Mouse (Mus musculus) layer of hippocampus, adult 2 months (tissue): ENCODE measurements at regions not wholly inside any gene's neighbourhood (a gene's known extent, or its start where the extent isn't known, plus 50 kb on each side); places are given as distances from the start of the nearest gene placed in this dataset.

Experiments
- DNase-seq, 2 experiments: peaks; one replicate each; pipeline ENCODE4 v3.0.0; 2022; ENCODE audit warnings: low spot score in 2 of 2
- H3K27ac ChIP-seq: fragments of 200-600 bp; 2 replicates; pipeline ENCODE4 v1.8.1; 2022
- H3K4me3 ChIP-seq: fragments of 200-600 bp; 2 replicates; pipeline ENCODE4 v1.8.1; 2022; ENCODE audit warnings: mild to moderate bottlenecking
- CTCF ChIP-seq: fragments of 200-600 bp; conservative IDR thresholded peaks from 2 replicates; pipeline ENCODE4 v1.8.1; 2022; ENCODE audit warnings: antibody characterized with exemption, mild to moderate bottlenecking, moderate library complexity

DNA sequence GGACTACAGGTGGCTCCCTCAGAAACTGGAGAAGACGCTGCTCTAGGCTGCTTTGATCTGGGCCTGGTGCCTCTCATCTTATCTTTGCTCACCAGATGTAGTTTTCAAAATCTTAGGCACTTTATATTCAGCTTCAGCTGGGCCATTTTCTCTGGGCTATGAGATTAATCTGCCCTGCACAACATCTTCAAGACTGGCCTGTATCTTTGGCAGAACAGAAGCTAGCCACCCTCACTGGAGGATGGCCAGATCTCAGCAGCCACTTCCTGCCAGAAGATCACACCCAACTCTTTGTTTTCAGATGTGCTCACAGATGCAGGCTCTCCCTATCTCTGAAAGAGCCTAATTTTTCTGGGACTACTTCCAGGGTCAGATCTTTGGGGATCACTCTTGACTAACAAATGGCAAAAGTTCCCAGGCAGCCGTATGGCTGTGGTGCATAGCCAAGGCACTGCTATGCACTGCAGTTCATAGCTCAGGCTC is 75.8 kb upstream of the Irs2 start:
- no peak overlapping the region for H3K4me3 ChIP-seq
- no peak for TF ChIP-seq CTCF
- DNase-seq: no peak
- H3K27ac ChIP-seq: no peak overlapping the region

DNA sequence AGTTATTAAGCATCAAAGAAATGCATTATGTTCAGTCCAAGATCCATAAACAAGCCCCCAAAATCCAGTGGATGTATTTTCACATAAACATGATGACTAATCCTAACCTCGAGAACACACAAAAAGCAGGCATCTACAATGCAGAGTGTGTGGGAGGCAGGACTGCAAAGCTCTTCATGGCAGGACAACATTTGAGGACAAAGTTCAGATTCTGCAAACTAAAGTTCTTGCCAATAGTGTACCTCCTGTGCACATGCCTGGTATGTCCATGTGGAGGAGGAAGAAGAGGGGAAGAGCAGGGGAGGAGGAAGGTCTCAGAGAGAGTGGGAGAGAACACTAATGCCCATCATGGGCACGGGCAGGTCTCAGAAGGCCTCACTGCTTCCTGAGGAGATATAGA is 72.6 kb upstream of the Irs2 start:
- no peak for TF ChIP-seq CTCF
- no peak for DNase-seq
- Histone ChIP-seq H3K4me3 (no peak overlapping the region), H3K27ac (no peak overlapping the region)

DNA sequence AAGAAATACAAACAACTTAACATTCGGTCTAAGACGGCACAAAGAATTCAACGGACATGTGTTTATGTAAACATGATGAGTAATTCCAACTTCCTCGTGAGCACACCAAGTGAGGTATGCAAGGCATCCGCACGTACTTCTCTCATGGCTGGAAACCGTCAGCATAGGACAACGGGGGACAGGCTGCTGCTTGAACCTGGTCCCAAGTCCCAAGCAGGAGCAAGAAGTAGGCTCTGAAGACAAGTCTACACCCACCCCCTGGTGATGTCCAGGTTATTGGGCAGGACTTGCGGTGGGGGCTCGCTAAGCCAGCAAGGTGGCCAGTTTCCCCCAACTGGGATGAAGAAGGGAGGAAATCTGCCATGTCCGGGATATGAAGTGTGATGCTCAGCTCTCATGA is 71.5 kb upstream of the Irs2 start:
- no peak overlapping the region for H3K27ac ChIP-seq
- no peak overlapping the region for H3K4me3 ChIP-seq
- no peak for TF ChIP-seq CTCF
- no peak for DNase-seq

DNA sequence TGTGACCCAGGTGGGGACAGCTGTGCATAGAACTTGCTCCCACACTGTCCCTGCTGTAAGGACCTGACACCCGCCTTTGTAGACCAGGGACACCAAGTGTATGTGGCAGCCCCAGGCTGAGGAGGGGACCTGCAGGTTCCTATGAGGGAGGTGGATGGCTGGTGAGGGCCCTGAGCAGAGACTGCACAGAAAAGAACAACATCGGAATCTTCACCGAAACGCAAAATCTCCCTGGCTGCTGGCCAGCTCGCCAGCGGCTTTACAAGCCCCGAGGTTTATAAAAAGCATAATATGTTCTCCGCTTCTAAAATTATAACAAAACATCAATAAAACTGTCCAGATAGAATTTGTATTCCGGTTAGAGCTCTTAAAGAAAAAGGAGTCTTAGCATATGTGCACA is 68.9 kb upstream of the Irs2 start:
- TF ChIP-seq CTCF: no peak
- DNase-seq: no peak
- Histone ChIP-seq H3K4me3 (peak overlapping the region; percentile 32), H3K27ac (no peak overlapping the region)

DNA sequence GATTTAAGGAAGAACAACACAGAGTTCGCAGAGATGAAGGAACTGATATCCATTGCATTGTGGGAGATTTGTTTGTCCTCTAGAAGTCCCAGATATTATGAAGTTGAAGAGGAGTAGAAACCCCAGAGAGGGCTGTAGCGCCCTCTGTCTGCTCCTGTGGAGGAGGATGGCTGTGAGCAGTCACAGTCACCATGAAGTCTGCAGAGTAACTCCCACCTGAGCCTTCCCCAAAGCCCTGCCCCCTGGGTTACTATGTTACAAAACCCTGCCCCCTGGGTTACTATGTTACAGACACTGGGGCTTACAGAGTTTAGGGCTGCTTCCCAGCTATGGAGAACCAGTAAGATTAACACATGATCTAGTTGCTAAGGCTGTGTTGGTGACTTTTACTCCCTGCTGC is 62.9 kb upstream of the Irs2 start:
- no peak for DNase-seq
- H3K27ac ChIP-seq: no peak overlapping the region
- H3K4me3 ChIP-seq: no peak overlapping the region
- peak; percentile 51 for TF ChIP-seq CTCF

DNA sequence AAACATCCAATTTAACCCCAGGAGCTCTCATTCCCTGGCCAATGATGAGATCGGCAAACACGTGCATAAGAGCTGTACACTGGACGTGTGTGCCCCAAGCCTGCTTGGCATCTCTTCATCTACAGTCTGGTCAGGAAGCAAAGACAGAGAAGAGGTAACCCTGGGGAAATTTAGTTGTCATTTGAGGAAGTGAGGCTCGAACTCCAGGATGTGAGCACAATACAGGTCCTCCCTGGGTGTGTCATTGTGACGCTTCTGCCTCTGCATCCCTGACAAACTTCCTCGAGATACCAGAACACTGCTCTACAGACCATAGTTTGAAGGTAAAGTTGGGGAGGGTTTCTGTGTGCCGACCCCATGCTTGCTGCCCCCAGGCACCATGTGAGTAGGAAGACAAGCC is 59.2 kb upstream of the Irs2 start:
- DNase-seq: no peak
- no peak overlapping the region for H3K4me3 ChIP-seq
- TF ChIP-seq CTCF: no peak
- no peak overlapping the region for H3K27ac ChIP-seq

DNA sequence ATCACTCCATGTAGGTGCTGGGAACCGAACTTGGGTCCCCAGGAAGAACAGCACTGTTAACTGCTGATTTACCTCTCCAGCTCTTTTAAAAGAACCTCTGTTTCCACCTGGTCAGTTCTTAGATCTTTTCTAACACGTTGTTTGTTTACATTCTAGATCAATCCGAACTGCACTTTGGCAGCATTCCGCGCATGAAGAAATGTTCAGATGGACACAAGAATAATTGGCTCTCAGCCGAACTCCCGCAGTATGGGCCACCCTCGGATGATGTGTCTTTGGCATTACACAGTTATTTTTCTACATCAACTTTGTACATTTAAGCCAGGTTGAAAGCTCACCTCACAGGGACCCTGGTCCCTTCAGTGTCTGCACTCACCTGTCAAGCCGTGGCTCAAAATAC is 57.7 kb upstream of the Irs2 start:
- Histone ChIP-seq H3K4me3 (no peak overlapping the region), H3K27ac (no peak overlapping the region)
- DNase-seq: no peak
- no peak for TF ChIP-seq CTCF

DNA sequence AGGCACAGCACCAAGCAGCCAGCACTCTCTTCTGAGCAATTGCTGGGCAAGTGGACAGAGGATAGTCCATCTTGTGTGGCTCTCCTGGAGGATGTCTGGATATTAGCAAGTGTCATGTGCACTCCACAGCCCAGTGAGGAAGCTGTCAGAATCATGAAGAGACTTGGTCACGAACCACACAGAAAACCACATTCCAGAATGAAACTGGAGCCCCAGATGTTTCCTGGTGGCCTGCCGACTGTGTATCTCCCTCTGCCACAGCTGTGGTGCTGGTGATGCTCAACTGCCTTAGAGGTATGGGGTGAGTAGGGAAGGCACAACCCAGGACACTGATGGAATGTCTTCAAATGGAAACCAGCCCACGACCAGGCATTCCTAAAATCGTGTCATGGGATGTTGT is 57.0 kb upstream of the Irs2 start:
- no peak for DNase-seq

DNA sequence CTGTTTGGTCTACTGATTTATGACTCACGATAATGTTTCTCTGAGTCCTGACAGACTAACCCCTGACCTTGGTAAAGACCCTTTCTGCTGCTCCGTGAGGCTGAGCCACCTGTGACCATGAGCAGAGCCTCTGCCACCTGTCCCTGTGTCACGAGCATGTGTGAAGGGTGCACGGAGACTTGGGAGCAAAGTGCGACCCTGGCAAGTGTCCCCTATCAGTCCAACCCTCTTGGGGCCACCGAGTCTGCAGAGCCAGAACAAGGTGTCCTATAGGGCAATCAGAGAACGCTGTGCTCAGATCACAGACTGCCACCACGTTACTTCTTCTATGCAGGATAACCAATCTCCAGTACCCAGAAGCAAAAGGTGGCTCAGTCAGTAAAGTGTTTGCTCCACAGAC is 54.8 kb upstream of the Irs2 start:
- TF ChIP-seq CTCF: no peak
- H3K4me3 ChIP-seq: no peak overlapping the region
- DNase-seq: no peak
- H3K27ac ChIP-seq: no peak overlapping the region

More for the DNA sequence above, 57.0 kb upstream of the Irs2 start:
- Histone ChIP-seq H3K27ac (no peak overlapping the region), H3K4me3 (no peak overlapping the region)
- TF ChIP-seq CTCF: no peak

DNA sequence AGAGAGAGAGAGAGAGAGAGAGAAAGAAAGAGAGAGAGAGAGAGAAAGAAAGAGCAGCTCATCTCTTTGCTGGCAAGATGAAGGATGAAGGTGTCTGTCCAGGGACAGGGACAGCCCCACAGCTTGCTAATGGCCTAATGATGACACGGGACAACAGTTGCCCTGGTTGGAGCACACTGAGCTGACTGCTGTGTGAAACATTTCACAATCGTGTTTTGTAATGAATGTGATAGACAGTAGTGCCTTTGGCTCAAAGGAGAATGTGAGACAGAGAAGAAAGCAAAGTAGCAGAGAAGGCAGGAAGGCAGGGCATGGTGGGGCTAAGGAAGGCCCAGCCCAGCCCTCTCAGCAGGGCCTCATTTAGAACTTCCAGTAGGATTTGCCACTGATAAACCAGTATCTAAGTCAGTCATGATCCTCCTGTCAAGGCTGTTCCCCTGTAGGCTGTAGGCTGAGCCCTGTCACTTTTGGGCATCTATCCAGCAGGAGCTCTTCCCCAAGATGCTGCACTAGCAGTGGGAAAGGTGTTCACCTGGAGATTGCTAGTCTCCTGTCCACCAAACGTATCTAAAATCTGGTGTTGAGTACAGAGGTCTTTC is 54.2 kb upstream of the Irs2 start:
- peak overlapping the region; percentile 33; the same call in 1 of the 2 replicates for H3K27ac ChIP-seq
- no peak for TF ChIP-seq CTCF
- DNase-seq: no peak

DNA sequence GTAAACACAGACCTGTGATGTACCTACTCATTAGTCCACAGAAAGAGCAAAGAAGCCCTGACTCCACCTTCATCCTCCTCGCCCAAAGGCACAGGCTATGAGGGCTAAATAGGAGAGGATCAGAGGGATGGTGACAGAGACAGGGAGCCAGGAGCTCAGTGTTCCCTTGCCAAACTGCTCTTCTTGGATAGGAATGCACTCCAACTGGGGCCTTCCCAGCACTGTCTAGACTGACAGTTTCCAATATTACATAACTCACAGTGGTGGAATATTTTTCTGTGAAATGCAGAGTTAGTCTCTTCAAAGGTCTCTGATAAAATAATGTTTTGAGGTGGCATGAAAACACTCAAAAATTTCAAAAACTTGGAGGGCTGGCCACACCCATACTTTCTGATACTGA is 53.5 kb upstream of the Irs2 start:
- DNase-seq: peak; percentile 44 to 51
- Histone ChIP-seq H3K4me3 (no peak overlapping the region), H3K27ac (peak overlapping the region; percentile 55; the same call in 1 of the 2 replicates)
- no peak for TF ChIP-seq CTCF

More for the DNA sequence above, 54.2 kb upstream of the Irs2 start:
- H3K4me3 ChIP-seq: no peak overlapping the region

DNA sequence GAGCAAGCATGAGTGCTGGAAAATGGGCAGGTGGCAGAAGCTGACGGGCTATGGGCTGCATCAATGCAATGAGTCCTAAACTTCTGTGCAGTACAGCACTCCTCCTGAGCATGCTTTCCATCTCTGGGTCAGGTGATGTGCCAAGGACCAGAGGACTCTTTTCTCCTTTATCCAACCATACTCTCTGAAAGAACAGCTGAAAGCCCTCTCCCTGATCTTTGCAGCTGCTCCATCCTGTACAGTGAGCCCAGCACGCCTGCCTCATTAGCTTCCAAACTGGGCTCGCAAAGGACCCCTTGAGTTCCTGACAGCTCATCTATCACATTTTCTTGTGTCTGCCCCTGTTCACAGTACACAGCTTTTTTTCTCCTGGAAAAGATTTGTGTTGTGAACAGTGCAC is 52.3 kb upstream of the Irs2 start:
- Histone ChIP-seq H3K4me3 (no peak overlapping the region), H3K27ac (no peak overlapping the region)
- DNase-seq: no peak
- no peak for TF ChIP-seq CTCF

DNA sequence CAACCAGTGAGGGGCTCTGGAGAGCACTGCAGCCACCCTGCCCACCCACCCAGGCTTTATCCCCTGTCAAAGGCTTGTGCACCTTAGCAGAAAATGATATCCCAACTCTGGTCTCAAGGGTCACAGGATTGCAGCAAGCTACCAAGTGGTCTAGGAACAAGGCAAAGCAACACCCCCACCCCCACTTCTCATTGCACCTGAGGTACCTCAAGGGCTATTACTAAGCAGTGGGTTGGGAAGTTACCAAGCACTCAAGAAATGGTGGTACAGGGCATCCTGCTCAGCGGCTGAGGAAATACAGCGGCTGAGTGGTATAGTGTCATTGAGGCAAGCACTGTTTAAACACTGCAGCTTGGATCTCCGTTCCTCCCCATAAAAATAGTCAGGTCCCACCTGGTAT is 50.1 kb upstream of the Irs2 start:
- Histone ChIP-seq H3K4me3 (no peak overlapping the region), H3K27ac (no peak overlapping the region)
- DNase-seq: no peak
- no peak for TF ChIP-seq CTCF
